Mouse (Mus musculus) naive thymus-derived CD4-positive, alpha-beta T cell, adult 2 months (primary cell): ENCODE measurements around the gene Skida1.

Source experiments
- DNase-seq: peaks from one replicate; pipeline ENCODE4 v3.0.0-alpha.2; 2011; ENCODE audit warnings: low read depth

Skida1 gene

DNA sequence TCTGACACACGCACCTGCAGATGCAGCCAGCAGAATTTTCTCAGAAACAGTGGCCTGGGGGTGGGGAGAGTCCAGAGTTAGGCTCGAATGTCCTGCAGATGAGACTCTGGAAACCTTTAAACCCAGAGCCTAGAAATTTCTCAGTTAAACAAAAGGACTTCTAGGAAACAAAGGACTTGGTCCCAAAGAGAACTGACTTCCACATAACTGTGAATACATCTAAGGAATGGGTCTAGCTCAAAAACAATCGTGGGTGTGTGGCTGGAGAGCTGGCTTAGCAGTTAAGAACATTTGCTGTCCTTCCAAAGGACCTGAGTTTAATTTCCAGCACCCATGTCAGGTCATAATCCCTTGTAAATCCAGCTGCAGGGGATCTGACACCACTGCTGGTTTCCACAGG is 33.3 kb downstream of the Skida1 start:
- DNase-seq: no peak

- DNase-seq: no peak
These were observed 36.0 kb downstream of the Skida1 start for GRCm38 (mm10) chr2:18012866-18013265.

GRCm38 (mm10) chr2:18011226-18011625 is 37.6 kb downstream of the Skida1 start:
- no peak for DNase-seq

GRCm38 (mm10) chr2:18005137-18005536 is 43.7 kb downstream of the Skida1 start:
- no peak for DNase-seq

- DNase-seq: no peak
These were observed 44.6 kb downstream of the Skida1 start for GRCm38 (mm10) chr2:18004286-18004685.

DNA sequence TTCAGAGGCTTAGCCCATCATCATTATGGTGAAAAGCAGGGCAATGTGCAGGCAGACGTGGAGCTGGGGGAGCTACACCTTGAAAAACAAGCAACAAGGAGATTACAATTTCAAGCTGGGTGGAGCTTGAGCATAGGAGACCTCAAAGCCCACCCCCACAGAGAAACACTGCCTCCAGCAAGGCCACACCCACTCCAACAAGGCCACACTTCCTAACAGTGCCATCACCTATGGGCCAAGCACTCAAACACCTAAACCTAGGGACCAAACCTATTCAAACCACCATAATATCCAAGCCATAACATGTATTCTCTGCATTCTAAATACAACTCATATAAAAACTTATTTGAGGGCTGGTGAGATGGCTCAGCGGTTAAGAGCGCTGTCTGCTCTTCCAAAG is 46.5 kb downstream of the Skida1 start:
- no peak for DNase-seq

GRCm38 (mm10) chr2:17996858-17997257 is 52.0 kb downstream of the Skida1 start, which contains the start of gene H2al2a:
Gene H2al2a, minus strand, starts transcription at chr2:17996958.
- DNase-seq: no peak
